Mouse (Mus musculus): ENCODE data around the gene Castor1.

Castor1 gene

GRCm38 (mm10) chr11:4232644-4233043, 14.6 kb downstream of the Castor1 start:
- in situ Hi-C loops (cut with MboI, MseI), result no loop called here

- in situ Hi-C loops (cut with MboI, MseI), result no loop called here
Observed at GRCm38 (mm10) chr11:4235052-4235655, 17.1 kb downstream of the Castor1 start.

GRCm38 (mm10) chr11:4235665-4236545, 17.9 kb downstream of the Castor1 start, which contains the start of gene Osm:
Gene Osm, plus strand, starts transcription at chr11:4236420.
- in situ Hi-C loops (cut with MboI, MseI), result no loop called here

- in situ Hi-C loops (cut with MboI, MseI), result no loop called here
Observed at GRCm38 (mm10) chr11:4236546-4237067, 18.6 kb downstream of the Castor1 start.

GRCm38 (mm10) chr11:4237389-4237912, 19.4 kb downstream of the Castor1 start:
- in situ Hi-C loops (cut with MboI, MseI), result no loop called here

GRCm38 (mm10) chr11:4238167-4238566, 20.1 kb downstream of the Castor1 start:
- in situ Hi-C loops (cut with MboI, MseI), result no loop called here

- in situ Hi-C loops (cut with MboI, MseI), result no loop called here
Observed at GRCm38 (mm10) chr11:4239691-4240090, 21.7 kb downstream of the Castor1 start.

GRCm38 (mm10) chr11:4240151-4240550, 22.1 kb downstream of the Castor1 start:
- in situ Hi-C loops (cut with MboI, MseI), result no loop called here

- in situ Hi-C loops (cut with MboI, MseI), result no loop called here
Observed at GRCm38 (mm10) chr11:4241180-4241579, 23.2 kb downstream of the Castor1 start.

GRCm38 (mm10) chr11:4246126-4246525, 28.1 kb downstream of the Castor1 start:
- in situ Hi-C loops (cut with MboI, MseI), result no loop called here

GRCm38 (mm10) chr11:4246623-4247022, 28.6 kb downstream of the Castor1 start:
- in situ Hi-C loops (cut with MboI, MseI), result no loop called here

GRCm38 (mm10) chr11:4247201-4247959, 29.4 kb downstream of the Castor1 start:
- in situ Hi-C loops (cut with MboI, MseI), result no loop called here

- in situ Hi-C loops (cut with MboI, MseI), result no loop called here
Observed at GRCm38 (mm10) chr11:4249151-4249550, 31.1 kb downstream of the Castor1 start.

- in situ Hi-C loops (cut with MboI, MseI), result no loop called here
Observed at GRCm38 (mm10) chr11:4250290-4250689, 32.3 kb downstream of the Castor1 start.

GRCm38 (mm10) chr11:4251376-4251775, 33.4 kb downstream of the Castor1 start:
- in situ Hi-C loops (cut with MboI, MseI), result no loop called here

- in situ Hi-C loops (cut with MboI, MseI), result no loop called here
Observed at GRCm38 (mm10) chr11:4252886-4253285, 34.9 kb downstream of the Castor1 start.

- in situ Hi-C loops (cut with MboI, MseI), result loop anchor here (5.0 kb wide), 3 partner anchors 35 to 165 kb away; no protein-coding TSS in a partner anchor
Observed at GRCm38 (mm10) chr11:4256846-4257607, 39.0 kb downstream of the Castor1 start, which contains the start of gene Lif. Gene Lif, plus strand, starts transcription at chr11:4257557.

GRCm38 (mm10) chr11:4257756-4258155, 39.7 kb downstream of the Castor1 start:
- in situ Hi-C loops (cut with MboI, MseI), result loop anchor here (5.0 kb wide), 3 partner anchors 35 to 165 kb away; no protein-coding TSS in a partner anchor

GRCm38 (mm10) chr11:4258657-4259082, 40.6 kb downstream of the Castor1 start:
- in situ Hi-C loops (cut with MboI, MseI), result loop anchor here (5.0 kb wide), 3 partner anchors 36 to 164 kb away; no protein-coding TSS in a partner anchor

- in situ Hi-C loops (cut with MboI, MseI), result no loop called here
Observed at GRCm38 (mm10) chr11:4260463-4261187, 42.6 kb downstream of the Castor1 start.
